Mouse (Mus musculus) gonadal fat pad, adult 2 months (tissue): ENCODE results near the gene Zfp629. TPM values are rescaled to one million over a fixed set of nuclear protein-coding genes. Genes with fewer than 3 reads are reported as not detected.
"Not testable (repeated sequence)": the region's sequence is repeated elsewhere in the genome, so short reads cannot be mapped to it uniquely, and the experiment has no call there.

Experiments used
- DNase-seq: peaks from one replicate; pipeline ENCODE4 v3.0.0-alpha.2; 2012; ENCODE audit warnings: low read depth
- polyA plus RNA-seq: library from polyadenylated mRNA; depleted of rRNA; stranded (reverse); fragments of >200 nt; gene quantifications from 2 replicates; pipeline ENCODE4 v1.2.3, GENCODE M21; 2012; rRNA removed

Zfp629 gene
- polyA plus RNA-seq = 14.6 and 18.1 TPM in 2 replicates

DNA sequence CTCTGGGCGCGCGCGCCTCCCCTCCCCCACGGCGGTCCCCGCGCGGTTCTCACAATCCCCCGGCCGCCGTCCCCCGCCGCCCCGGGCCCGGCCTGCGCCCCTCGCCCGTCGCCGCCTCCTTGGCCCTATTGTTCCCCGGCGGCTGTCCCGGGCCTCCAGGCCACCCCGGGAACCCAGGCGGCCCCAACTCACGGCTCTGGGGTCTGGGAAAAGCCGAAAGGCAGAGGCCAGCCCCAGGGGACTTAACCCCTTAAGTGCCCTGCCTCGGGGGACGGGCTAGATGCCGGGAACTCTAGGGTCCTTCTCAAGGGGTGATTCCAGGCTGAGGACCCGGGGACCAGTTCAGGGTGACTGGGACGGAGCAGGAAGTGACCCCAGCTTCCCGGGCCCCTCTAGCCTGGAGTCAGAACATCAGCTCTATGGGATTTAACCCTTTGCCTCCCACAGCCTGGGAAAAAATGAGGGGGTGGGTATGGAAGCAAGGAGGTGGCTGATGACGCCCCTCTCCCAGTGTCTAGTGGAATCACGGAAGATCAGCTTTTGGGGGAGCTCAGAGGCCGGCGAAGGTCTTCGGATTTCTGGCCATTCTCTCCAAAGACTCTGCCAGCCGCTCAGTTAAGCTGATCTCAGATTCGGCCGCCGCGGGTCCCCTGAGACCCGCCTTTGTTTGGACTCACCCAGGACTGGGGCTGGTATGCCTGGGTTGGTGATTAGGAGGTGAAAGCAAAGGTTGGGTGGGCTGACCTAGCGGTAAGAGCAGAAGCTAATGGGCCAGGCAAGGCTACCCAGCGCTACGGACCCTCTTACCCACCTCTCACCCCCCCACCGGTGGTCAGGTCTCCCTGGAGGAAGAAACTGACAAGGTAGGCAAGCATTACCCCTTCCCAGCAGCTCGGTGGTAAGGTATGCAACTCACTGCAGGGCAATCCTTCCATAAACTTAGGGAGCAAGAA is at the start of gene Zfp629:
TSS of gene Zfp629 (minus strand) at position 907 of the 953 bp plus-strand sequence.
- no peak for DNase-seq

DNA sequence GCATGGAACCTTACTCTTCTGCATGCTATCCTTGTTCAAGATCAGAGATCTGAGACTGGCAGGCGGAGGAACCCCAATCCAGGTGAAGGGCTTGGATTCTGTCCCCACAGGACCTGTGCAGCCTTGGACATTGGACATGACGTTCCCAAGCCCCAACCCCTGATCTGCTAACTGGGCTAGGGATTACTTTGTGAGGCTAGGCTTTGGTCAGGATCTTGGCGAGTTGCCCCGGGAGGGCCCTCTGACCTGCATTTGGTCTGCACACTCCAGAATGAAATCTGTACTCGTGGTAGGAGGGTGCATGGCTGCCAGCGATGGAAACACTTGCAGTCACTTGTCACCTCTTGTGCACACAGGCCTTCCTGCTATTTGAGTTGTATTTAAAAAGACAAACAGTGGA is 47.3 kb upstream of the Zfp629 start:
- DNase-seq = no peak

- DNase-seq = no peak
Measured at GRCm38 (mm10) chr7:127661833-127662232, 46.2 kb upstream of the Zfp629 start.

GRCm38 (mm10) chr7:127660882-127661281 is 45.3 kb upstream of the Zfp629 start:
- DNase-seq = no peak

DNA sequence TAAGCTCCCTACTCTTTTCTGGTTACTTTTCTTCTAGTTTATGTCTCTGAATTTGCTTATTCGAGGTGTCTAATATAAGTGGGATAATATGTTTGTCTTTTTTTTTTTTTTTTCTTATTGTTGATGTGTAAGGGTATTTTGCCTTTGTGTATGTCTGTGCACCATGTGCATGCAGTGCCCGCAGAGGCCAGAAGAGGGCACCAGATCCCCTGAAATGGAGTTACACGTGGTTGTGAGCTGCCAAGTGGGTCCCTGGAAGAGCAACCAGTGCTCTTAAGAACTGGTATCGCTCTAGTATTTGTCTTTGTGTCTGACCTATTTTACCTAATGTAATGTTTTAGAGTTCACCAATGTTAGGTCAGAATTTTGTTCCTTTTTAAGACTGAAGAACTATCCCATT is 41.3 kb upstream of the Zfp629 start:
- no peak for DNase-seq

DNA sequence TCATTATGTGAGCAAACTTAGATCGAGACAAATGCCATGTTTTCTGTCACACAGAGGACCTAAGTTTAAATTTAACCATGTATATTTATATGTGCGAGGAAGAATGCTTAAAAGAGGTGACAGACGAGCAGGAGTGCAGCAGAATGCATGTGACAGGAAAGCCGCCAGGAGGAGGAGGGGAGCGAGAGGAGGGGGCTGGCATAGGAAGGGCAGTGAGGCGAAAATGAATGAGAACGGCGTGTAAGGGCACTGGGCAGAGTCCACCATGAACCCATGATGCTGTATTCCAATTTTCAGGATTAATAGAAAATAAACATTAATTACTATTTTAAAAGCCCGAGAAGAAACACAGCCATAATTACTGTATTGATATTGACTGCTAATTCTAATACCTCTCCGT is 38.7 kb upstream of the Zfp629 start:
- no peak for DNase-seq

DNA sequence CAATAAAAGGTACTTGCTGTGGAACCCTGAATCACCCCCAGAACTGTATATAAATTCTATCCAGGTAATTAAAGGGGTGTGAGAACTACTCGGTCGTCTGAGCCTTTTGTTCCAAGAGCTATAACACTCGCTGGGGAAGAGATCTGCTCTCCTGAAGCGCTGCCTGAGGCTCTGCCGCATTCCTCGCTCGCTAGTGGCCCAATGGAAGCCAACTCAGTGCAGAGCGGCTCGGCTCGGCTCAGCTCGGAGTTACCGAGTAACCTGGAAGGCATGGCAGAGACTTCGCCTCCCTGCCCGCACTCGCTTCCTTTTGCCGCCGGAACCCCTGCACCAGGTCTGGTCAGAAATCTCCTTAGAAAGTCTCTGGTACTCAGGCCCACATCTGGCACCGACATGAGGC is 36.5 kb upstream of the Zfp629 start:
- DNase-seq = no peak

DNA sequence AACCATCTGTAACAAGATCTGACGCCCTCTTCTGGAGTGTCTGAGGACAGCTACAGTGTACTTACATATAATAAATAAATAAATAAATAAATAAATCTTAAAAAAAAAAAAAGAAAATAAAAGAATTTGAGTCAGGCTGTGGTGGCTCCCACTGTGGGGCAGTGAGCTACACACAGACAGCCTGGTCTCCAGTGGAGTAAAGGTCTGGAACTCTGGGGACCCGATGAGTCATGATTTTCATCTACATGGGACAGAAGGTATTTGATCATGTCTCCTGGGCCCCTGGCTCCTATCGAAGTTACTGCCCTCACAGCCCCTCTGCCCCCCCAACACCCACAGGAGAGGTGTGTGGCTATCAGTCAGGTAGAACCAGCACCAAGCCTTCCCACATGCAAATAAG is 36.0 kb upstream of the Zfp629 start:
- DNase-seq = no peak

DNA sequence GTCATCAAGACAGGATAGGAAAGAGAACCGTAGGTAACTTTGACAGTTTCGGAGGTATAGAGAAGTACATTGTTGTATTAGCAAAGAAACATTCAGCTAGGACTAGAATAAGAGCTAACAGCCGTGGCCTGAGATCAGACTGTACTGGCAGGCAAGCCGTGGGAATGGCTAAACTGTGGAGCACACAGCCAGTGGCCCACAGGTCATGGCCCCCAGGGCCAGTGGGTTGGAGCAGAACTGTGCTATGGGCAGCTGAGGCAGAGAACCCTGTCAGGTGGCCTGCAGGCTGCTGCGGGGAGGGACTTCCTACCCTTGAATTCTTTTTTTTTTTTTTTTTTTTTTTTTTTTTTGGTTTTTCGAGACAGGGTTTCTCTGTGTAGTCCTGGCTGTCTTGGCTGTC is 33.6 kb upstream of the Zfp629 start:
- DNase-seq = no peak

DNA sequence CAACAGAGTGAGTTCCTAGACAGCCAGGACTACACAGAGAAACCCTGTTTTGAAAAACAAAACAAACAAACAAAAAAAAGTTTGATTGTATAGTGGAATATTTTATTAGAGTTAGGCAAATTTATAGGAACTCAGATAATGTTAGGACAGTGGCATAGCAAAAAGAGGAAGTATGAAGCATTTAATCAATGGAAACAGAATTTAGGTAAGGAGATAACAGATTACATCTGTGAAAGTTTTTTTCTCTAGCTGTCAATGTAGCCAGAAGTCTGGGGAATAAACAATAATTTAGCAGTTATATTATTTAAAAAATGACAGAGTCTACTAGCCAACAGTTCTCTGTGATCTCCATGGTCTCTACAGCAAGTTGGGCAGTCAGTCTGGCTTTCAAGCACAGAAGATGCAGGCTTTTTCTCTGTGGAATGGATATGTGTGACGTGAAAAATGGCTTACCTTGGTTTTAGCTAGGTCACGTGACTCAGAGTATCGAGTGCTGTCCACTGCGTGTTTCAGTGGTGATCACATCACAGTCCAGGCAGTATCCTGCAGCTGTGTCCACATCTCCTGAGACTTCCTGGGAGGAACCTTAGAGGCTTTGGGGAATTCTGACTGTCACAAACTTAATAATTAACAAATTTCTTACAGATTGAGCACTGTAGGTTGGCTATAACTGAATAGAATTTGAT is 33.1 kb upstream of the Zfp629 start:
- no peak for DNase-seq

DNA sequence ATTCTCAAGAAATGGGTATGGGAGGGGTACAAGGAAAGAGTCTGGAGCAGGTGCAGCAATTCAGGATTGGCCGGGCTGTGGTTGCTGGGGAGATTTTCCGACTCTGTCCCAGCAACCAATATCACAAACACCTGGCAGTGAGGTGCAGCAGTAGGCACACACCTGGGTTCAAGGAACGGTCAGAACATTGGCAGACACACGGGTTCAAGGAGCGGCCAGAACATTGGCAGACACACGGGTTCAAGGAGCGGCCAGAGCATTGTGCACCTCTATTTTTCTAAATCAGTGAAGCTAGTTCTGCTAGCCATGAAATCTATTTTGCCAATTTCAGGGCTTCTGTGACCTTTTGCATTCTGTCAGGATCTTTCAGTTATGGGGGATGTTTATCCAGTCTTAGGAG is 32.0 kb upstream of the Zfp629 start:
- not testable (repeated sequence) for DNase-seq

- DNase-seq = no peak
Measured at GRCm38 (mm10) chr7:127646363-127646762, 30.8 kb upstream of the Zfp629 start.

DNA sequence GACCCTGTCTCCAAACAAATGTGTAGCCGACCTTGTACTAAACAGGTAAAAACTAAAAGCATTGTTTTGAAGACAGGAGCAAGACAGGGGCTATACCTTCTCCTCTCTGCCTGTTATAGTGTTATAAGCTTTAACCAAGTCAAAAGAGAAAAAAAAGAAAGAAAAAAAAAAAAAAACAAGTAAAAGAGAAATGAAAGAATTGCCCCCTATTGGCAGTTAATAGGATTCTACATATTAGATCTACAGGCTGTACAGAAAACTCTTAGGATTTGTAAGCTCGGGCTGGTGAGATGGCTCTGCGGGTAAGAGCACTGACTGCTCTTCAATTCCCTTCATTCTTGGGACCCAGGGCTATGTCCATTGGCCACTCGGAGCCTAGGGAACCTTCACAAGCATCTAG is 26.7 kb upstream of the Zfp629 start:
- DNase-seq = no peak

- peak; percentile 61 for DNase-seq
Measured at GRCm38 (mm10) chr7:127641260-127641659, 25.7 kb upstream of the Zfp629 start.

DNA sequence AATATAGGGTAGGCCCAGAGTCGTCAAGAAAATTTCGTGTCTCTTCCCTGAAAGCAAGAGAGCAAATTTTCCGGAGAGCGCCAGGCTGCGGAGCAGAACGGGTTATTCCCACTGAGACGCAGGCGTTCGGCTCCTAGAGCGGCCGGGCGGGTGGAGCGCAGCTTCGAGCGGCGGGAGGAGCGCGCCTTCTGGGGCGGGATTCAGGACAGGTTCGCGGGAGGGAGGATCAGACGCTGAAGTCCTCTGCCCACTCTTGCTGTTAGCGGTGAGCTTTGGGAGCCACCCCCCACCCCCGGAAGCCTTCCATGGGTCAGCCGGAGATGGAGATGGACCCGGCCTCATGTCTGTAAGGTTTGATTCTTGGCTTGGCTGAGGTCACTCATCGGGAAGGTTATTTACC is 21.4 kb upstream of the Zfp629 start:
- no peak for DNase-seq

GRCm38 (mm10) chr7:127631416-127631815 is 15.8 kb upstream of the Zfp629 start:
- no peak for DNase-seq

- no peak for DNase-seq
Measured at GRCm38 (mm10) chr7:127628646-127629045, 13.0 kb upstream of the Zfp629 start.

DNA sequence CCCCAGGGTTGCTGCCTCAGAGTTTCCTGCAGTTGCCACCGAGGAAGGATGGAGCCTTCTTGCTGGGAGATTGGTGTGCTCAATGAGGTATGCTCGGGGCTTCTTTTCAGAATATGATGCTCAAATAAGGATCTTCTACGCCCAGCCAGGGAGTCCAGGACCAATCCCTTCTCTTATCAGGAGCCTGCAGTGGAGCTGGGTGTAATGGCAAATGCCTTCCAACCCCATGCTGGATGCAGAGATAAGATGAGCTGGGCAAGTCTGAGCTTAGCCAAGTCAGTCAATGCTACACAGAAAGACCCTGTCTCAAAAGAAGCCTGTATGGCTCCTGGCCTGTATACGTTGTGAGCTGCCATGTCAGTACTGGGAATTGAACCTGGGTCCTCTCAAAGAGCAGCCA is 10.9 kb upstream of the Zfp629 start:
- no peak for DNase-seq

DNA sequence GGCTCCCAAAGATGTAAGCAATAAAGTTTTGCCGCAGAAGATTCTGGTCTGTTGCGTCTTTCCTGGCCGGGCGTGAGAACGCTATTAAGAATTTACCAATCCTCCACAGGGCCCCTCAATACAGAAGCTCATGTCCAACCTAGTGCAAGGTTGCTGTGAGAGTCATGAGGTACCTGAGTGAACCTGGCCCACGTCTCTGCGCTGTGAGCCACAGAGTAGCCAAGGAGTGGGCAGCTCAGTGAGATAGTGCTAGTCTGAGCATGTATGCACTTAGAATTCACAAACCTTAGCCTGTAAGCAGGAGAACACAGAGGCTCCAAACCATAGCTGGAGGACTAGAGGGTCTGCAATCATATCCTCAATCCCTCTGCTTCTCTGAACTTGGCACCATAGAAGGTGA is 10.4 kb upstream of the Zfp629 start:
- DNase-seq = no peak

GRCm38 (mm10) chr7:127618402-127618801 is 2.8 kb upstream of the Zfp629 start:
- DNase-seq = not testable (repeated sequence)

GRCm38 (mm10) chr7:127617962-127618361 is 2.4 kb upstream of the Zfp629 start:
- no peak for DNase-seq

GRCm38 (mm10) chr7:127616881-127617280 is 1.3 kb upstream of the Zfp629 start:
- no peak for DNase-seq

- no peak for DNase-seq
Measured at GRCm38 (mm10) chr7:127616336-127616735, 739 bp upstream of the Zfp629 start.
